Mouse (Mus musculus) kidney, embryonic 15.5 days (tissue): ENCODE measurements around the gene Klrb1. TPM values are rescaled to one million over a fixed set of nuclear protein-coding genes. Genes with fewer than 3 reads are reported as not detected.
"Not testable (repeated sequence)": the region's sequence is repeated elsewhere in the genome, so short reads cannot be mapped to it uniquely, and the experiment has no call there.

Source experiments
- ATAC-seq: fragments of 200-750 bp; cut with Nextera tagmentation; replicated peaks from 2 replicates; pipeline ENCODE4 v1.8.0; 2017; ENCODE audit warnings: moderate TSS enrichment; ENCODE audit not compliant: low FRiP score
- H3K27ac ChIP-seq: fragments of 300-500 bp; sonication (generic); 2 replicates; pipeline ENCODE4 v1.5.1; 2015; ENCODE audit warnings: mild to moderate bottlenecking, inconsistent platforms
- H3K27me3 ChIP-seq: fragments of 300-500 bp; sonication (generic); 2 replicates; pipeline ENCODE4 v1.6.1; 2015; ENCODE audit warnings: inconsistent platforms
- H3K36me3 ChIP-seq: fragments of 300-500 bp; sonication (generic); 2 replicates; pipeline ENCODE4 v1.6.1; 2015; ENCODE audit warnings: inconsistent platforms
- H3K4me1 ChIP-seq: fragments of 300-500 bp; sonication (generic); 2 replicates; pipeline ENCODE4 v1.6.1; 2015; ENCODE audit warnings: inconsistent platforms
- H3K4me2 ChIP-seq: fragments of 300-500 bp; sonication (generic); 2 replicates; pipeline ENCODE4 v1.6.1; 2015; ENCODE audit warnings: moderate library complexity, mild to moderate bottlenecking, inconsistent platforms
- H3K4me3 ChIP-seq: fragments of 300-500 bp; sonication (generic); replicated peaks from 2 replicates; pipeline ENCODE4 v1.5.1; 2015; ENCODE audit warnings: mild to moderate bottlenecking, inconsistent platforms
- H3K9ac ChIP-seq: fragments of 300-500 bp; sonication (generic); 2 replicates; pipeline ENCODE4 v1.6.1; 2015; ENCODE audit warnings: mild to moderate bottlenecking, inconsistent platforms
- H3K9me3 ChIP-seq: fragments of 300-500 bp; sonication (generic); replicated peaks from 2 replicates; pipeline ENCODE4 v1.6.1; 2016; ENCODE audit warnings: inconsistent platforms
- WGBS: fragments of 180-500 bp; shearing (Covaris S2); methylation state at CpG from one replicate; pipeline ENCODE4 v1.1.7; 2015; ENCODE audit warnings: mixed read lengths; 5-methylcytosine and 5-hydroxymethylcytosine counted together
- polyA plus RNA-seq: library from polyadenylated mRNA; unstranded; fragments of >200 nt; fragmentation: Nextera tagmentation; extraction: Ambion mirVana; gene quantifications from 2 replicates; pipeline ENCODE4 v1.2.1, GENCODE M21; 2015

Gene Klrb1
- polyA plus RNA-seq, 1 experiment from 2014 or later = not detected

DNA sequence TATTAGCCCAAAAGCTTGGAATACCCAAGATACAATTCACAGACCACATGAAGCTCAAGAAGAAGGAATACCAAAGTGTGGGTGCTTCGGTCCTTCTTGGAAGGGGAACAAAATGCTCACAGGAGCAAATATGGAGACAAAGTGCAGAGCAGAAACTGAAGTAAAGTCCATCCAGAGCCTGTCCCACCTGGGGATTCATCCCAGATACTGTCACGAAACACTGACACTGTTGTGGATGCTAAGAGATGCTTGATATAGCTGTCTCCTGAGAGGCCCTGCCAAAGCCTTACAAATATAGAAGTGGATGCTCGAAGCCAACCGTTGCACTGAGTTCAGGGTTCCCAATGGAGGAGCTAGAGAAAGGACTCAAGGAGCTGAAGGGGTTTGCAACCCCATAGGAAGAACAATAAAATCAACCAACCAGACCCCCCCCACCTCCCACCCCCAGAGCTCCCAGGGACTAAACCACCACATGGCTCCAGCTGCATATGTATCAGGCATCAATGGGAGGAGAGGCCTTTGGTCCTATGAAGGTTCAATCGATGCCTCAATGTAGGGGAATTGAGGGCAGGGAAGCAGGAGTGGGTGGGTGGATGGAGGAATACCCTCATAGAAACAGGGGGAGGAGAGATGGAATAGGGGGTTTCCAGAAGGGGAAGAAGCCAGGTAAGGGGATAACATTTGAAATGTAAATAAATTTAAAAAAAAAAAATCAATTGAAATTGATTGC is 36.5 kb upstream of the Klrb1 start:
- no peaks in the 10 kb centered on the region for H3K9me3 ChIP-seq
- no peaks in the 10 kb centered on the region for H3K36me3 ChIP-seq
- peaks cover 8% of the 10 kb centered on the region for H3K4me1 ChIP-seq
- no peaks in the 10 kb centered on the region for H3K27me3 ChIP-seq
- peak overlapping the region; percentile 53; the same call in 1 of the 2 replicates for H3K4me2 ChIP-seq
- no peak overlapping the region for H3K9ac ChIP-seq
- WGBS = 81% methylated on average over 5 of the region's 5 CpGs
- no peak overlapping the region for H3K27ac ChIP-seq
- peak overlapping the region; percentile 71 for H3K4me3 ChIP-seq
- ATAC-seq = no peak

- H3K4me1 ChIP-seq, H3K4me2 ChIP-seq, H3K27ac ChIP-seq, H3K36me3 ChIP-seq, ATAC-seq, H3K27me3 ChIP-seq, H3K9ac ChIP-seq, H3K9me3 ChIP-seq, H3K4me3 ChIP-seq: not testable (repeated sequence)
- whole genome bisulfite sequencing = 36% methylated on average over 4 of the region's 4 CpGs
Measured at GRCm38 (mm10) chr6:128755402-128755763, 32.5 kb upstream of the Klrb1 start.

DNA sequence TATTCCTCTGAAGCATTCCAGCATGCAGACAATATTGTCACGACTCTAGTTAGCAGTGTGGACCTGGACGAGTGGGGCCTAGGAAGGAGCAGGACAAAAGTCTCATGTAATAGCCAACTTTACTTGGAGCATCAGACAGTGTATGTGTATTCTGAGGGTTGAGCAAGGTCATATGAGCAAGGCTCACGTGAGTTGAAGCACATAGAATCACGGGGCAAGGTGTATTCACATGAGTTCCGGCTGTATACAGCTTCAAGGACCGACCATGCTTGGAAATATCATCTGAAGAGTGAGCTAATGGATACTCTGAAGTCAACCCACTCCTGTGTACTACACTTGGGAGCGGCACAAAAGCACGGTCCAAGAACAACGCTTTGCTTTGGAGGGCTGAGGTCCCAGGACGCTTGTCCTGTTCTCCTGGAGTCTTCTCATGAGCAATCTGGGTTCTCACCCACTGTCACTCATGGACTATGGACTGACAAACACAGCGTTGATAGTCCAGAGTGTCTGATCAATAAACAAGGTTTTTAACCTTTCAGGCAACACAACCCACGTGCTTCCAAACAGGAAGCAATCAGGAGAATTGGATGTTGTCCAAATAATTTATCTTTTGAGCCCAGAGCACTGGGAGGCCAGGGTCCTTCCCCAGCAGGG is 32.0 kb upstream of the Klrb1 start:
- ATAC-seq, H3K4me1 ChIP-seq, H3K9ac ChIP-seq, H3K27me3 ChIP-seq, H3K27ac ChIP-seq, H3K9me3 ChIP-seq, H3K36me3 ChIP-seq, H3K4me3 ChIP-seq: not testable (repeated sequence)
- 77% methylated on average over 12 of the region's 12 CpGs for WGBS
- H3K4me2 ChIP-seq = peak overlapping the region; percentile 35; the same call in 1 of the 2 replicates

DNA sequence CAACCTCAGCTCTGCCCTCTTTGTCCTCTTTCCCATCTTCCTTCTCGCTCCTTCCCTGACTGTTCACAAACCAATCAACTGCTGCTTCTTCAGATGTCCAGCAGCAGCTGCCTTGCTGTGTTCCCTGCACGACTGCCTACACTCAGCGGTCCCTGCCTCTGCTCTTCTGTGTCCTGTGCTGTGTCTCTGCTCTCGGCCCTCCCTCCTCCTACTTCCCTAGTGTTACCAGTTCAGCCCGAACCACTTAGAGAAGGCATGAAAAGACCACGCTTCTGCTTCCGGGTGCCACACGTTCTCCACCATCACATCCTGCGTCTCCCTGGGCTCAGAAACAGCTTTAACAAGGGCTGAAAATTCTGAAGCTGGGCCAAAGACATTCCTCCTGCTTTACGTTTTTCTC is 31.4 kb upstream of the Klrb1 start:
- ATAC-seq = peak; percentile 78
- H3K4me1 ChIP-seq, H3K27me3 ChIP-seq, H3K36me3 ChIP-seq, H3K9ac ChIP-seq, H3K9me3 ChIP-seq: not testable (repeated sequence)
- Histone ChIP-seq H3K27ac (peak overlapping the region; percentile 60), H3K4me3 (0 out of 2 replicates have a peak overlapping the region, but pooled peaks have one; percentile 4), H3K4me2 (peak overlapping the region; percentile 35)
- WGBS = 38% methylated on average over 10 of the region's 10 CpGs

DNA sequence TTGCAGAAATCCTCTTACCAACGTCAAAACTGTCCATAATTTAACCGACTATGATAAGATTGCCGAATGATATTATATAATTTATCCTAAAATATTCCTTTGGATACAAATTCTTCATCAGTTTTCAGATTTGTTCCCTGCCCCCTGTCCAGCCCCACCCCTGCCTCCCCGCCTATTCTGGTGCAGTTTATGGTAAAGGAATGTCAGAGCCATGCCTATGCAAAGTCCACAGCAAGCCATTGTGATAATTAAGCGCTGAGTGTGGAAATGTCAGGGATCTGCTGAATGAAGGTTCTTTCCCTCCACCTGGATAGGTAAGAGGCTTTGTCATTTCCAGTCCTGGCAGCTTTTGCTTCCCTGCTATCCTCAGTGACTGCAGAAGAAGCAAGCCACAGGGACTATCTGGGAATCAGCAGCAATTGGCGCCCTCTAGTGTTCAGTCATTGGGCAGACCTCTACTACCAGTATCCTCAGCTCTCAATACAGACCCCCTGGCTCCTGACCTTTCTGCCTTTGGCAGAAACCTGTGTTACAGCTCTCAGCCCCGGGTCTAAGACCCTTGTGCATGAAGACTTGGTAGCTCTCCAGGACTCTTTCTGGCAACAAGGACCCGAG is 30.9 kb upstream of the Klrb1 start:
- Histone ChIP-seq H3K4me3 (0 out of 2 replicates have a peak overlapping the region, but pooled peaks have one; percentile 4), H3K4me2 (peak overlapping the region; percentile 35)
- H3K27ac ChIP-seq, H3K9ac ChIP-seq, H3K36me3 ChIP-seq, H3K27me3 ChIP-seq, H3K4me1 ChIP-seq, H3K9me3 ChIP-seq: not testable (repeated sequence)
- whole genome bisulfite sequencing = 37% methylated on average over 8 of the region's 8 CpGs
- ATAC-seq = peak; percentile 97

- H3K27me3 ChIP-seq, H3K27ac ChIP-seq, H3K36me3 ChIP-seq, H3K4me1 ChIP-seq, H3K4me2 ChIP-seq, H3K9me3 ChIP-seq, H3K9ac ChIP-seq, ATAC-seq, H3K4me3 ChIP-seq: not testable (repeated sequence)
- WGBS = 78% methylated on average over 6 of the region's 6 CpGs
Measured at GRCm38 (mm10) chr6:128747006-128747405, 24.1 kb upstream of the Klrb1 start.

DNA sequence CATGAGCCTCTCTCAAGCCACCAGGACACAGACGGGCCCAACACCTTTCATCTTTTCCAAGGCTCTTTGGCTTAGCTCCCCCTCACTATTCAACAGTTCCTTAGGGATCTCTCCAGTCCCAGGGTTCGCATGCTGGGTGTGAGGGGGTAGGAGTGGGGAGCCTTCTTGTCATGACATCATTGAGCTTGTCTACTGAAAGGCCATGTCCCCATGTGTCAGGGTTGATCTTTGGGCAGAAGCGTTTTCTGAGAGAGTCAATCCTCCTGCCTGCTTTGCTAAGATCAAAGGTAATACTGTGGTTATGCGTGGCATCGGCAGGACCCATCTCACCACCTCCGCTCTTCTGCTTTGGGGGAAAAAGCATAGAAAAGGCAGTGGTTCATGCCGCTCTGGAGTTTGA is 14.6 kb upstream of the Klrb1 start:
- 88% methylated on average over 7 of the region's 7 CpGs for WGBS
- H3K36me3 ChIP-seq = no peaks in the 10 kb centered on the region

GRCm38 (mm10) chr6:128736100-128736499 is 13.2 kb upstream of the Klrb1 start:
- no peak overlapping the region for H3K4me2 ChIP-seq
- no peaks in the 10 kb centered on the region for H3K9me3 ChIP-seq
- H3K27ac ChIP-seq = no peak overlapping the region
- H3K4me1 ChIP-seq = peaks cover 9% of the 10 kb centered on the region
- H3K36me3 ChIP-seq = no peaks in the 10 kb centered on the region
- no peak overlapping the region for H3K9ac ChIP-seq
- no peak overlapping the region for H3K4me3 ChIP-seq
- no peaks in the 10 kb centered on the region for H3K27me3 ChIP-seq
- no peak for ATAC-seq

More for the DNA sequence above, 14.6 kb upstream of the Klrb1 start:
- Histone ChIP-seq H3K4me1 (peaks cover 9% of the 10 kb centered on the region), H3K27ac (no peak overlapping the region), H3K4me3 (no peak overlapping the region), H3K9me3 (no peaks in the 10 kb centered on the region), H3K27me3 (no peaks in the 10 kb centered on the region), H3K4me2 (no peak overlapping the region), H3K9ac (no peak overlapping the region)
- no peak for ATAC-seq

DNA sequence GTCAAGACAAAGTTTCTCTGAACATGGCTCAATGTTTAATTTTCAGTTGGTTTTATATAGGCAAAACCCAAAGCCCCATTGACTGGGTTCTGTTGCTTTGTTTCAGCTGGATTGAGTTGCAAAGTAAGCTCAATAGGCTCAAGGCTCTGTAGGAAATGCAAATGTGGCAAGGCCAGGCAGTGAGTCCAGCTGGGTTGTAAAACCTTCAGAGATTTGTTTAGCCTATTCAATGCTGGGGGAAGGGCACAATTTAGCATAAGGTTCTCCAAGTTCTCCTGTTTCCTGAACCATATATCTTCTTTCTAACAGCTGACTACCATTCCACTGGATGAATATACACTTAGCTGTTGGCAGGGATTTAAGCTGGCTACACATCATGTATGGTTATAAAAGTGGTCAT is 12.0 kb upstream of the Klrb1 start:
- Histone ChIP-seq H3K27ac (no peak overlapping the region), H3K4me2 (no peak overlapping the region), H3K9me3 (no peaks in the 10 kb centered on the region), H3K27me3 (no peaks in the 10 kb centered on the region), H3K9ac (no peak overlapping the region), H3K4me1 (peaks cover 9% of the 10 kb centered on the region), H3K36me3 (no peaks in the 10 kb centered on the region), H3K4me3 (no peak overlapping the region)
- ATAC-seq = peak; percentile 57

DNA sequence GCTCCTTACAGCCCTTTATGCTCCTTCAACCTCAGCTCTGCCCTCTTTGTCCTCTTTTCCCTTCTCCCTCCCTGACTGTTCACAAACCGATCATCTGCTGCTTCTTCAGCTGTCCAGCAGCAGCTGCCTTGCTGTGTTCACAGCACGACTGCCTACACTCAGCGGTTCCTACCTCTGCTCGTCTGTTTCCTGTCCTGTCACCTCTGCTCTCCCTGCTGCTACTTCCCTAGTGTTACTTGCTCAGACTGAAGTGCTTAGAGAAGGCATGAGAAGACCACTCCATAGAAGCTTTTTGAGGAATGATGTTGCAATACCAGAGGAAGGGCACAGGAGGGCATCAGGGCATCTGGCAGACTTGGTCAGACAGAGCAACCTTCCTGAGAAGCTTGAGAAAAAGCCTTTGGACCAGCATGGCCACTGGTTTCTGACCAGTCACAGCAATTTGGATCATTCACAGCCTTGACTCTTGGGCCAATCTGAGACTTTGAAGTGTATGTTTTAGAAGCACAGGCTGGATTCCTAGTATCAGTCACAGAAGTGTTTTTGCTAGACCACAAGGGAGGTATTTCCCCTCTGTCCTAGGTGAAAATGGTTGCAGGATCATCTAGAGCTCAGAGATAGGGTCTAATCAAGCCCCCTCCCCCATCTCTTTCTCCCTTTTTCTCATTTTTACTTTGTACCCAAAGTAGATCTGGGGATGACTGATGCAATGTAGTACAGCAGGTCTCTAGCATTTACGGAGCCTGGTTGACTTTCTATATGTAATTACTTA is 11.2 kb upstream of the Klrb1 start:
- no peaks in the 10 kb centered on the region for H3K9me3 ChIP-seq
- H3K4me2 ChIP-seq = no peak overlapping the region
- H3K9ac ChIP-seq = no peak overlapping the region
- no peaks in the 10 kb centered on the region for H3K27me3 ChIP-seq
- no peak for ATAC-seq
- H3K4me1 ChIP-seq = peaks cover 9% of the 10 kb centered on the region
- no peak overlapping the region for H3K4me3 ChIP-seq
- H3K36me3 ChIP-seq = no peaks in the 10 kb centered on the region
- 35% methylated on average over 5 of the region's 5 CpGs for WGBS
- no peak overlapping the region; the same call in 1 of the 2 replicates for H3K27ac ChIP-seq

GRCm38 (mm10) chr6:128732032-128732431 is 9.2 kb upstream of the Klrb1 start:
- WGBS = 78% methylated on average over 3 of the region's 3 CpGs
- Histone ChIP-seq H3K4me1 (peaks cover 9% of the 10 kb centered on the region), H3K9me3 (no peaks in the 10 kb centered on the region), H3K9ac (no peak overlapping the region), H3K4me3 (no peak overlapping the region), H3K36me3 (no peaks in the 10 kb centered on the region), H3K27ac (no peak overlapping the region), H3K4me2 (no peak overlapping the region), H3K27me3 (no peaks in the 10 kb centered on the region)
- ATAC-seq = no peak

DNA sequence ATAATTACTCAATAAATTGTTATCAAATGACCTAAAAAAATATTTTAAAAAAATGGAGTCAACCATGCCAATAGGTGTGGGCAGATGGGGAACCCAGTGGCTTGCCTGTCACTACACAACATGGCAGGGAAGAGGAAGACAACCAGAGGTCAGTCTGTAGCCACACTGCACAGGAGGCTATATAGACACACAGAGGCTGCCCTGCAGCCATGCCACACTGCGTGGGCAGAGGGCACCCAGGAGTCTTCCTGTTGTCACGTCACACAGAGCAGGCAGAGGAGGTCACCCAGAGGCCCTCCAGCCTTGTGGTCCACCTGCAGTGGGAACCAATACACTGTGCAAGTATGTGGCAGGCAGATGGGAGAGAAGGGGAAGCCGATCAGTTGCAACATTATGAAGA is 21.2 kb downstream of the Klrb1 start:
- no peaks in the 10 kb centered on the region for H3K36me3 ChIP-seq
- H3K4me3 ChIP-seq = no peak overlapping the region
- no peak overlapping the region for H3K9ac ChIP-seq
- no peaks in the 10 kb centered on the region for H3K27me3 ChIP-seq
- H3K9me3 ChIP-seq = no peaks in the 10 kb centered on the region
- no peak overlapping the region for H3K27ac ChIP-seq
- no peak for ATAC-seq
- H3K4me2 ChIP-seq = no peak overlapping the region
- WGBS = 86% methylated on average over 3 of the region's 3 CpGs
- H3K4me1 ChIP-seq = no peaks in the 10 kb centered on the region
